Mouse (Mus musculus) retina, postnatal 1 day (tissue): ENCODE data around the gene H2-D1.
"Not testable (repeated sequence)": the region's sequence is repeated elsewhere in the genome, so short reads cannot be mapped to it uniquely, and the experiment has no call there.

Source experiments
- DNase-seq: peaks from one replicate; pipeline ENCODE4 v3.0.0-alpha.2; 2012

H2-D1 gene

DNA sequence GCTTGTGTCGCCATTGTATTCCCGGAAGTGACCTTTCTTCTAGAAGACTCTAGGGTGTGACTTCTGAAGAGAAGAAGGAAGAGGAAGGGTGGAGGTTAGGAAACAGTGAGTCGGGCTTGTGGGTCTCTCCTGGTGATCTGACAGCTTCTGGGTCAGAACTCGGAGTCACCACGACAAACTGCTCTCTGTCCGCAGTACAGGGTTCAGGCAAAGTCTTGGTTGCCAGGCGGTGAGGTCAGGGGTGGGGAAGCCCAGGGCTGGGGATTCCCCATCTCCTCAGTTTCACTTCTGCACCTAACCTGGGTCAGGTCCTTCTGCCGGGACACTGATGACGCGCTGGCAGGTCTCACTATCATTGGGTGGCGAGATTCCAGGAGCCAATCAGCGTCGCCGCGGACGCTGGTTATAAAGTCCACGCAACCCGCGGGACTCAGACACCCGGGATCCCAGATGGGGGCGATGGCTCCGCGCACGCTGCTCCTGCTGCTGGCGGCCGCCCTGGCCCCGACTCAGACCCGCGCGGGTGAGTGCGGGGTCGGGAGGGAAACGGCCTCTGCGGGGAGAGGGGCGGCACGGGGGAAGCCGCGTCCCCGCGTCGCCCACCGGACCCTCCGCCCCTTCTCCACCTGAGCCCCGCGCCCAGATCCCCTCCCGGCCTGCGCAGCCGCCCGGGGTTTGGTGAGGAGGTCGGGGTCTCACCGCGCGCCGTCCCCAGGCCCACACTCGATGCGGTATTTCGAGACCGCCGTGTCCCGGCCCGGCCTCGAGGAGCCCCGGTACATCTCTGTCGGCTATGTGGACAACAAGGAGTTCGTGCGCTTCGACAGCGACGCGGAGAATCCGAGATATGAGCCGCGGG lies at the start of gene H2-D1:
Gene H2-D1, plus strand, starts transcription at position 67 of the 859 bp plus-strand sequence.
- peak; percentile 92 for DNase-seq

DNA sequence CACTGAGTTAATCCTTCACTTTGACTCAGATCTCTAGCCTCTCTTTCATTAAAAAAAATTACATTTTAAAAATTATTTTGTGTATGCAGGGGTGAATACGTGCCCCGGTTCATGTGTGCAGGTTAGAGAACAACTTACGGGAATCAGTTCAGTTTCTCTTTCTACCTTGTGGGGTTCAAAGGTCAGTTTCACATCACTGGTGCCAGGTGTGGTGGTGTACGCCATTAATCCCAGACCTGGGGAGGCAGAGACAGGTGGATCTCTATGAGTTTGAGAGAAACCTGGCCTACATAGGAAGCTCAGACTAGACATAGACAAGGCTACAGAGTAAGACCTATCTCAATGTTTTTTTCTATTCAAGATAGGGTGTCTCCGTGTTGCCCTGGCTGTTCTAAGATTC lies 49.5 kb upstream of the H2-D1 start:
- no peak for DNase-seq

- DNase-seq = no peak
Measured at GRCm38 (mm10) chr17:35218516-35219193, 43.9 kb upstream of the H2-D1 start.

GRCm38 (mm10) chr17:35219601-35220041 lies 42.9 kb upstream of the H2-D1 start:
- DNase-seq = no peak

GRCm38 (mm10) chr17:35220156-35220952 lies 42.2 kb upstream of the H2-D1 start, which contains the start of gene Gm16181:
Gene Gm16181, plus strand, starts transcription at chr17:35220834.
- no peak for DNase-seq

- no peak for DNase-seq
Measured at GRCm38 (mm10) chr17:35222299-35222698, 40.2 kb upstream of the H2-D1 start.

DNA sequence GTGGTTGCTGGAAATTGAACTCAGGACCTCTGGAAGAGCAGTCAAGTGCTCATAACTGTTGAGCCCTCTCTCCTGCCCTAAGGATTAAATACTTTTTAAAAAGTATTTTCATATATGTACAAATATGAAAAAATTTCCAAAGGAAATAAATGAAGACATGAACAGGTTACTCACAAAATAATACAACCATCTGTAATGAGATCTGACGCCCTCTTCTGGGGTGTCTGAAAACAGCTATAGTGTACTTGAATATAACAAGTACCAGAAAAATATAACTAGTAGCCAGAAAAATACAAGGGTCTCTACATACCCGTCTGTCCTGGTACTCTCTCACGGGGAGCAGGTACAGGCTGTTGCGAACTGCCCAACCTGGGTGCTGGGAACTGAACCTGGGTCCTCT lies 37.9 kb upstream of the H2-D1 start:
- no peak for DNase-seq

- DNase-seq = no peak
Measured at GRCm38 (mm10) chr17:35225456-35225855, 37.1 kb upstream of the H2-D1 start.

DNA sequence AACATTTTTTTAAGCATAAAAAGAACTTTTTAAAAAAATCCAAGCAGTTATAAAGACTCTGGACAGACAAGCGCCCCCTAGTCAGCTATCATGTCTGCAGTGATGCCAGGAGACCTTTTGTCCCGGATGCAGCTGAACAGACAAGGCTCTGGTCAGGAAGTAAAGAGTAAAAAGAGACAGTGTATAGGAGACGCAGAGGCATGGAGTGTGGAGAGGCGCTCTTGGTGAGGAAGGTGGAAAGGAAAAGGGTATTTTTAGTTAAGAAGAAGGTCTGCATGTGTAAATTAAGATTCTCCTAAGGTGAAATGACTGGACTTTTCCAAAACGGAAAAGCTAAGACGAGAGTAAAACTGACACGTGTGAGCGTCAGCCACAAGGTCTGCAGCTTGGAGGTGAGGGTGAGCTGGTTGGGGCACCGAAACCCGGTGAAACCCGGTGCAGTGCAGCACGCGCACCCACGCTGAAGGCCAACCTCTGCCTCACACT lies 35.9 kb upstream of the H2-D1 start:
- DNase-seq = no peak

- DNase-seq = no peak
Measured at GRCm38 (mm10) chr17:35231022-35231421, 31.5 kb upstream of the H2-D1 start.

DNA sequence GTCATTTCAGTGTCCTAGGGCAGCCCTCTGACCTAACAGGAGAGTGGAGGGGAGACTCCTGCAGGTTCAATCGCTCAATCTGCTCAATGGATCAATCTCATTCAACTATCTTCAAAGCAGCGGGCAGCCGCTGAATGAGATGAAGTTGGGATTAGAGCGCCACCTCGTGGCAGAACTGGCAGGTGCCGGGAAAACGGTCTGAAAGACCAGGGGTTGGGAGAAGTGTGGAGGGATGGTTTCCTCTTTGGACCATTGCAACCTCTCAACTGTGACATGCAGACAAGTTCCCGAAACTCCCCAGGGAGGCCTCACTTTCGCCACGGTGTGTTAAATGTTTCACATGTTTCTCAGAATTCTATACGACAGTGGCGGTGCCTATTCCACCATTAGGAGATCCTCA lies 30.5 kb upstream of the H2-D1 start:
- DNase-seq = peak; percentile 87

DNA sequence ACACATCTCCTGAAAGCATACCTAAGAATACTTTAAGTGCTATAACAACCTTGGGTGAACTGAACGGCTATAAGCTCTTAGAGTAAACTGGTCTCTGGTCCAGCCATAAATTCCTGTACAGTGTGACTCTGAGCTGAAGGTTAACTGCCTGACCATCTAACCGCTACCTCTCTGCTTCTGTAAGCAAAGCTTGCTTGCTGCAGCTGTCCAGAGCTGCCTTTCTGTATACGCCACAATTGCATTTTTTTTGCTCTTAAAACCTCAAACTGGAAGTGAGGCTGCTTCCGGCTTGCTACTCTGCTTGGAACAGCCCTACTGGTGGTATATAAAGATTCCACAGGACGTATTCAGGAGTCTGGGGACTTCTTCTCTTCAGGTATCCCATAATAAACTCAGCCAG lies 29.9 kb upstream of the H2-D1 start:
- DNase-seq = no peak

- DNase-seq = no peak
Measured at GRCm38 (mm10) chr17:35233114-35233980, 29.2 kb upstream of the H2-D1 start, which contains the start of gene Atp6v1g2. Gene Atp6v1g2, plus strand, starts transcription at chr17:35233660.

DNA sequence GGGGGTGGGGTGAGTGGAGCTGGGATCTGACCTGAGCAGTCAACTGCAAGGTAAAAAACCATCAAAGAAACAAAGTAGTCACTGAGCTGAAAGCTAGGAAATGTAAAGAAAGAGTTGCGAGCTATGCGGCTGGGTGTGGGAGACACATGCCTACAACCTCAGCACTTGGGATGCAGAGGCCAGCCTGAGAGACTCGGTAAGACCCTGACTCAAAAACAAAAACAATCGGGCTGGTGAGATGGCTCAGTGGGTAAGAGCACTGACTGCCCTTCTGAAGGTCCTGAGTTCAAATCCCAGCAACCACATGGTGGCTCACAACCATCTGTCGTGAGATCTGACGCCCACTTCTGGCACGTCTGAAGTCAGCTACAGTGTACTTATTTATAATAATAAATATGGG lies 28.4 kb upstream of the H2-D1 start:
- not testable (repeated sequence) for DNase-seq

- peak; percentile 60 for DNase-seq
Measured at GRCm38 (mm10) chr17:35234903-35235302, 27.6 kb upstream of the H2-D1 start.

GRCm38 (mm10) chr17:35235614-35236389 lies 26.7 kb upstream of the H2-D1 start, which contains the start of gene Nfkbil1:
Gene Nfkbil1, minus strand, starts transcription at chr17:35235792.
- DNase-seq = peak; percentile 97

DNA sequence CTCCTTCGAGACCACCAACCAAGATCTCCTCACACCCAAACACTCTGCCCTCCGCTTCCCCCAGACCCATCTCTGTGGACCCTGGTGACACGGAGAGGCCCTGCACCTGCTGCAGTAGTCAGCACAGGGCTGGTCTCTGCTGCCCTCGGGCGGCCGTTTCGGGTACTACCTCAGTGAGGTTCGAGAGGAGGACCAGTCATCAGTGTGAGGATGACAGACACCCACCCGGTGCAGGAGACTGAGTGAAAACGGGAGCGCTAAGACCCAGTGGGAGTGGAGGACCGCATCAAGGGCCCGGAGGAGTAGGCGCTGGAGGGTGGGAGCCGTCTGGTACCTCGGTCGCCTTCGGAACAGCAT lies 26.2 kb upstream of the H2-D1 start:
- DNase-seq = peak; percentile 95

DNA sequence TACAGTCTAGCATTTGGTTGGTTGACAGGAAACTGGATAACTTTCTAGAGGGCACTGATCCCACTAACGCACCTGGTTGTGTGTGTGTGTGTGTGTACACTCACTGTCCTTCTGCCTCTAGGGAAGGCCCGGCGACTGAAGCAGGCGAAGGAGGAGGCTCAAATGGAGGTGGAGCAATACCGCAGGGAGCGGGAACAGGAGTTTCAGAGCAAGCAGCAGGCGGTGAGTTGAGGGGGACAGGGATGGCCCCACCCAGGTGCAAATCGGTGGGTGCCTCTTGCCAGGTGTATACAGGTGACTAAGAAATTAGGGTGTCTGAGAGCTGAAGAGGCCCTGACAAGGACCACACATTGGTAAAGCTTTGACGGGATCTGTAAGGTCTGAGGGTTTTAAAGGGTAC lies 25.5 kb upstream of the H2-D1 start:
- no peak for DNase-seq

DNA sequence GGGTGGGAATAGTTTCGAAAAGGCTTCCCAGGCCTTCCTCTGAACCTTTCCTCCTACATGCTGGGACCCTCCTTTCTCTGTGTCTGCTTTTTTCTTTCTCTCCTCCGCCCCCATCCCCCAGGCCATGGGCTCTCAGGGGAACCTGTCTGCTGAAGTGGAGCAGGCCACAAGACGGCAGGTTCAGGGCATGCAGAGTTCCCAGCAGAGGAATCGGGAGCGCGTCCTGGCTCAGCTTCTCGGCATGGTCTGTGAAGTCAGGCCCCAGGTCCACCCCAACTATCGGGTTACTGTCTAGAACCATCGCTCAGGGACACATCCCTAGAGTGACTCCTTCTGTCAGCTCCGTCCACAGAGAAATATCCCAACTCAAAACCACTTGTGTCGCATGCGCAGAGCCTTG lies 25.0 kb upstream of the H2-D1 start:
- no peak for DNase-seq

GRCm38 (mm10) chr17:35239700-35240099 lies 22.8 kb upstream of the H2-D1 start:
- DNase-seq = no peak
